Comparison of ENCODE assay signal across 10 mouse cellular contexts in genomic region chr2:166082193-166082592, GRCm38 (mm10).
A peak's percentile ranks its signal among the peaks of the same experiment; 100 is the strongest.
DNase-seq lines count a peak whose midpoint lies in the region; ATAC-seq lines count a peak whose summit lies in the region.
"Had no signal": no experiment of that assay in that cellular context is flagged by ENCODE, and none has a peak within 500 bp of the region (broad histone marks: within the 10 kb centered on the region; RNA-seq: fewer than 3 reads in every experiment).

No protein-coding gene starts in this region.

- no peaks in the 10 kb centered on the region for H3K4me1 ChIP-seq in hindbrain, embryonic 14.5 days (replicated peaks; ENCODE audit: control insufficient read depth, insufficient read depth, low read length)
- H3K4me1 ChIP-seq in hindbrain, embryonic 16.5 days (ENCODE audit: control insufficient read depth, insufficient read depth, low read depth, low read length), result no peaks in the 10 kb centered on the region

- H3K9ac ChIP-seq in hindbrain, embryonic 14.5 days, result no peak overlapping the region
- H3K9ac ChIP-seq in hindbrain, embryonic 16.5 days (ENCODE audit: low read depth, low read length), result no peak overlapping the region
- H3K9ac ChIP-seq: embryonic facial prominence, embryonic 15.5 days had no signal

- no peaks in the 10 kb centered on the region for H3K9me3 ChIP-seq in hindbrain, embryonic 14.5 days (ENCODE audit: control insufficient read depth, low read length)
- H3K9me3 ChIP-seq in hindbrain, embryonic 16.5 days (ENCODE audit: control insufficient read depth, low read length), result no peaks in the 10 kb centered on the region
- H3K9me3 ChIP-seq: embryonic facial prominence, embryonic 15.5 days had no signal

- no peak overlapping the region for H3K4me3 ChIP-seq in hindbrain, embryonic 14.5 days (replicated peaks; ENCODE audit: low read length)
- H3K4me3 ChIP-seq in hindbrain, embryonic 16.5 days (ENCODE audit: low read length), result no peak overlapping the region
- H3K4me3 ChIP-seq: embryonic facial prominence, embryonic 15.5 days; myocyte had no signal

- H3K27me3 ChIP-seq in hindbrain, embryonic 14.5 days (ENCODE audit: control insufficient read depth, insufficient read depth, low read length), result no peaks in the 10 kb centered on the region
- no peaks in the 10 kb centered on the region for H3K27me3 ChIP-seq in hindbrain, embryonic 16.5 days (replicated peaks; ENCODE audit: control insufficient read depth, insufficient read depth, low read length)
- H3K27me3 ChIP-seq: embryonic facial prominence, embryonic 15.5 days had no signal

- ATAC-seq in hindbrain, embryonic 14.5 days (ENCODE audit: low FRiP score), result no peak
- no peak for ATAC-seq in hindbrain, embryonic 16.5 days
- peak; percentile 33; the same call in 1 of the 2 replicates for ATAC-seq in megakaryocyte-erythroid progenitor cell, adult 5-6 weeks (replicated peaks; ENCODE audit: low FRiP score, low TSS enrichment, poor library complexity, severe bottlenecking)

- peaks cover 12% of the 10 kb centered on the region; the same call in 1 of the 2 replicates for H3K36me3 ChIP-seq in hindbrain, embryonic 14.5 days (replicated peaks; ENCODE audit: control insufficient read depth, insufficient read depth)
- no peaks in the 10 kb centered on the region; the same call in 1 of the 2 replicates for H3K36me3 ChIP-seq in hindbrain, embryonic 16.5 days (ENCODE audit: control insufficient read depth, insufficient read depth, low read length)

- DNase-seq in hindbrain, embryonic 14.5 days (ENCODE audit: low spot score), result peak; percentile 77
- DNase-seq in ZHBTc4 (ENCODE audit: low read depth, low spot score), result peak; percentile 88
- DNase-seq in embryo, embryonic 10 days (ENCODE audit: low spot score), result peak; percentile 81
- DNase-seq in heart, adult 8-10 months (ENCODE audit: low spot score), result peak; percentile 77
- DNase-seq in layer of hippocampus, postnatal 10 days (ENCODE audit: low spot score in 2 of 2), result peak; percentile 79 to 81
- peak; percentile 91 for DNase-seq in testis, postnatal 10 days (ENCODE audit: low spot score)

- 64% methylated on average over 5 of the region's 5 CpGs for WGBS in hindbrain, embryonic 14.5 days
- WGBS in hindbrain, embryonic 16.5 days, result 75% methylated on average over 5 of the region's 5 CpGs

- no peak overlapping the region for H3K27ac ChIP-seq in hindbrain, embryonic 14.5 days
- H3K27ac ChIP-seq in hindbrain, embryonic 16.5 days (ENCODE audit: low read depth, low read length), result no peak overlapping the region
- H3K27ac ChIP-seq: embryonic facial prominence, embryonic 15.5 days had no signal

- H3K4me2 ChIP-seq in hindbrain, embryonic 14.5 days (replicated peaks), result no peak overlapping the region
- no peak overlapping the region for H3K4me2 ChIP-seq in hindbrain, embryonic 16.5 days (ENCODE audit: low read length)
- H3K4me2 ChIP-seq: embryonic facial prominence, embryonic 15.5 days had no signal
